ENCODE assay signal across 9 mouse cellular contexts in the genomic region with DNA sequence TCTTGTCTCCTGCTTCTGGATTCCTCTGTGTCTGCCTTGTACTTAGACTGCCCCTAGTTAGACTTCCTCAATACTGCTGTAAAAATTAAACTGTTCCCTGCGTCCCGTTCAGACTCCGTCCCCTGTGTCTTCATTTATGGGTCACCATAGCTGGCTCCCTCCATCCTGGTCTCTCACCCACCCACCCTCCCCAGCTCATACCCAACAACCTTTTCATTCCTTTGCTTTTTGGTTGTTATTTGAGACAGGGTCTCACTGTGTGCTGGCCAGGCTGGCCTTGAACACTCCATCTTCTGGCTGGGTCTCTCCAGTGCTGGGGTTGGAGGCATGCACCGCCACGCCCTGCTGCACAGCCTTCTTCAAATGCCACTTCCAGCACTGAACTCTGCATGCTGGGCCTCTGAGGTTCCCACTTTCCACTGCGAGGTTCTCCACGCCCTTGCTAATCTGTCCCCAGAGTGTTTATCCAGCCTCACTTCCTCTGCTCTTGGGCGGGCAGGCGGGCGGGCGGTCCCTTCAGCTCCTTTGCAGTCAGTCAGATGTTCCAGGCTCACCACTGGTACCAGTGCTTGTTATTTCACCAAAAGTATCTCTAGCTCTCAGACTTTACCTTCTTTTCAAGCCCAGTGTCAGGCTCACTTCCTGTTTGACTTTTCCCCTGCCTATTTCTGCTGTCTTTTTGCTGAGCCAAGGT. TPM values are rescaled to one million over a fixed set of nuclear protein-coding genes. Genes with fewer than 3 reads are reported as not detected.
A peak's percentile ranks its signal among the peaks of the same experiment; 100 is the strongest.
DNase-seq lines count a peak whose midpoint lies in the region; ATAC-seq and TF ChIP-seq lines count a peak whose summit lies in the region.
"Had no signal": no experiment of that assay in that cellular context is flagged by ENCODE, and none has a peak within 500 bp of the region (broad histone marks: within the 10 kb centered on the region; RNA-seq: fewer than 3 reads in every experiment).

No protein-coding gene starts in this region.

- peak; percentile 35 to 48 for DNase-seq in CD8-positive naive resting alpha-beta T cell, adult 2 months (ENCODE audit: low read depth in 2 of 2, low spot score in 2 of 2)
- DNase-seq in gastrocnemius, adult 2 months = peak; percentile 73
- DNase-seq in naive thymus-derived CD4-positive, alpha-beta T cell, adult 2 months (ENCODE audit: low read depth) = peak; percentile 69
- no peak for DNase-seq in hindbrain, embryonic 10.5 days (ENCODE audit: low spot score)
- no peak for DNase-seq in kidney, adult 9 months
- DNase-seq in layer of hippocampus, postnatal 25 days (ENCODE audit: extremely low spot score in 1 of 2, low spot score in 1 of 2) = no peak

- H3K9me3 ChIP-seq in intestine, embryonic 16.5 days (ENCODE audit: control insufficient read depth, low read length) = no peaks in the 10 kb centered on the region
- no peaks in the 10 kb centered on the region for H3K9me3 ChIP-seq in forebrain, embryonic 13.5 days (replicated peaks)
- no peaks in the 10 kb centered on the region for H3K9me3 ChIP-seq in hindbrain, embryonic 10.5 days
- H3K9me3 ChIP-seq: limb, embryonic 13.5 days had no signal

- H3K36me3 ChIP-seq in intestine, embryonic 16.5 days (ENCODE audit: control insufficient read depth, insufficient read depth, low read length) = no peaks in the 10 kb centered on the region
- H3K36me3 ChIP-seq in forebrain, embryonic 13.5 days (ENCODE audit: poor library complexity, severe bottlenecking) = no peaks in the 10 kb centered on the region
- H3K36me3 ChIP-seq in hindbrain, embryonic 10.5 days = no peaks in the 10 kb centered on the region
- H3K36me3 ChIP-seq: limb, embryonic 13.5 days had no signal

- peak overlapping the region; percentile 73 for H3K27ac ChIP-seq in gastrocnemius, adult 2 months
- peak overlapping the region; percentile 62 for H3K27ac ChIP-seq in intestine, embryonic 16.5 days (ENCODE audit: low read length)
- no peak overlapping the region for H3K27ac ChIP-seq in forebrain, embryonic 13.5 days
- H3K27ac ChIP-seq in hindbrain, embryonic 10.5 days = no peak overlapping the region
- H3K27ac ChIP-seq: limb, embryonic 13.5 days had no signal

- H3K9ac ChIP-seq in intestine, embryonic 16.5 days (ENCODE audit: low read depth, low read length) = no peak overlapping the region
- H3K9ac ChIP-seq in forebrain, embryonic 13.5 days = no peak overlapping the region
- H3K9ac ChIP-seq: limb, embryonic 13.5 days had no signal

- H3K4me2 ChIP-seq in intestine, embryonic 16.5 days (ENCODE audit: low read depth, low read length) = no peak overlapping the region
- H3K4me2 ChIP-seq in forebrain, embryonic 13.5 days = no peak overlapping the region
- H3K4me2 ChIP-seq: limb, embryonic 13.5 days had no signal

- intact Hi-C loops in gastrocnemius, adult 2 months (cut with DNase I) = no loop called here

- peak; percentile 63 for ATAC-seq in intestine, embryonic 16.5 days
- no peak for ATAC-seq in forebrain, embryonic 13.5 days

- H3K27me3 ChIP-seq in intestine, embryonic 16.5 days (replicated peaks; ENCODE audit: control insufficient read depth, insufficient read depth, low read length) = no peaks in the 10 kb centered on the region
- H3K27me3 ChIP-seq in forebrain, embryonic 13.5 days = no peaks in the 10 kb centered on the region
- no peaks in the 10 kb centered on the region for H3K27me3 ChIP-seq in hindbrain, embryonic 10.5 days (ENCODE audit: insufficient read depth, poor library complexity, severe bottlenecking)
- H3K27me3 ChIP-seq: limb, embryonic 13.5 days had no signal

- H3K4me3 ChIP-seq in gastrocnemius, adult 2 months = no peak overlapping the region
- H3K4me3 ChIP-seq in intestine, embryonic 16.5 days (ENCODE audit: low read length) = no peak overlapping the region
- H3K4me3 ChIP-seq in forebrain, embryonic 13.5 days = no peak overlapping the region
- no peak overlapping the region for H3K4me3 ChIP-seq in hindbrain, embryonic 10.5 days
- H3K4me3 ChIP-seq: limb, embryonic 13.5 days had no signal

- peaks cover 56% of the 10 kb centered on the region for H3K4me1 ChIP-seq in intestine, embryonic 16.5 days (ENCODE audit: control insufficient read depth, insufficient read depth, low read length)
- peaks cover 11% of the 10 kb centered on the region for H3K4me1 ChIP-seq in forebrain, embryonic 13.5 days
- peaks cover 33% of the 10 kb centered on the region for H3K4me1 ChIP-seq in hindbrain, embryonic 10.5 days (replicated peaks)

- 58% methylated on average over 11 of the region's 11 CpGs for WGBS in intestine, embryonic 16.5 days
- WGBS in forebrain, embryonic 13.5 days = 92% methylated on average over 11 of the region's 11 CpGs
- 78% methylated on average over 11 of the region's 11 CpGs for WGBS in hindbrain, embryonic 10.5 days

- TF ChIP-seq CTCF in gastrocnemius, adult 2 months (IDR thresholded peaks at IDR 0.05) = no peak

RNA-seq across cellular contexts. Expression of gene Taok3, which starts 18.5 kb away (rescaled TPM):
- 1 to 10 TPM; 4.6 to 6.8 TPM for total RNA-seq in gastrocnemius, adult 2 months (2021)
- polyA plus RNA-seq in intestine, embryonic 16.5 days (2015; fragmentation: Nextera tagmentation; extraction: Ambion mirVana) = 51.5 and 53.7 TPM in 2 replicates
- polyA plus RNA-seq in forebrain, embryonic 13.5 days (2015; fragmentation: Nextera tagmentation; extraction: Ambion mirVana) = 29.8 and 30.7 TPM in 2 replicates
- polyA plus RNA-seq in hindbrain, embryonic 10.5 days (2016; fragmentation: Nextera tagmentation; extraction: Ambion mirVana) = 10.4 and 16.4 TPM in 2 replicates
- total RNA-seq in layer of hippocampus, postnatal 25 days (2021) = 10 to 100 TPM; 52.4 to 59.1 TPM

RNA-seq across cellular contexts. Expression of gene Suds3, which starts 22.5 kb away (rescaled TPM):
- total RNA-seq in gastrocnemius, adult 2 months (2021) = 10 to 100 TPM; 71.7 to 94.8 TPM
- 20.9 and 53.6 TPM in 2 replicates for polyA plus RNA-seq in intestine, embryonic 16.5 days (2015; fragmentation: Nextera tagmentation; extraction: Ambion mirVana)
- polyA plus RNA-seq in forebrain, embryonic 13.5 days (2015; fragmentation: Nextera tagmentation; extraction: Ambion mirVana) = 79.0 and 83.5 TPM in 2 replicates
- polyA plus RNA-seq in hindbrain, embryonic 10.5 days (2016; fragmentation: Nextera tagmentation; extraction: Ambion mirVana) = 79.1 and 90.4 TPM in 2 replicates
- total RNA-seq in layer of hippocampus, postnatal 25 days (2021) = 100 to 1,000 TPM; 109 to 110 TPM

Comparison
In these comparisons a context has a peak if more than half of its experiments do, and no peak if none do; other contexts are left out.
1. DNase-seq: peak in CD8-positive naive resting alpha-beta T cell, adult 2 months (2 of 2), gastrocnemius, adult 2 months (single experiment) and naive thymus-derived CD4-positive, alpha-beta T cell, adult 2 months (single experiment); none in hindbrain, embryonic 10.5 days (single experiment), kidney, adult 9 months (single experiment) and layer of hippocampus, postnatal 25 days (0 of 2).
2. H3K27ac ChIP-seq: peak in gastrocnemius, adult 2 months (single experiment) and intestine, embryonic 16.5 days (single experiment); none in forebrain, embryonic 13.5 days (single experiment) and hindbrain, embryonic 10.5 days (single experiment).